ENCODE assay signal across 7 mouse cellular contexts in the genomic region with DNA sequence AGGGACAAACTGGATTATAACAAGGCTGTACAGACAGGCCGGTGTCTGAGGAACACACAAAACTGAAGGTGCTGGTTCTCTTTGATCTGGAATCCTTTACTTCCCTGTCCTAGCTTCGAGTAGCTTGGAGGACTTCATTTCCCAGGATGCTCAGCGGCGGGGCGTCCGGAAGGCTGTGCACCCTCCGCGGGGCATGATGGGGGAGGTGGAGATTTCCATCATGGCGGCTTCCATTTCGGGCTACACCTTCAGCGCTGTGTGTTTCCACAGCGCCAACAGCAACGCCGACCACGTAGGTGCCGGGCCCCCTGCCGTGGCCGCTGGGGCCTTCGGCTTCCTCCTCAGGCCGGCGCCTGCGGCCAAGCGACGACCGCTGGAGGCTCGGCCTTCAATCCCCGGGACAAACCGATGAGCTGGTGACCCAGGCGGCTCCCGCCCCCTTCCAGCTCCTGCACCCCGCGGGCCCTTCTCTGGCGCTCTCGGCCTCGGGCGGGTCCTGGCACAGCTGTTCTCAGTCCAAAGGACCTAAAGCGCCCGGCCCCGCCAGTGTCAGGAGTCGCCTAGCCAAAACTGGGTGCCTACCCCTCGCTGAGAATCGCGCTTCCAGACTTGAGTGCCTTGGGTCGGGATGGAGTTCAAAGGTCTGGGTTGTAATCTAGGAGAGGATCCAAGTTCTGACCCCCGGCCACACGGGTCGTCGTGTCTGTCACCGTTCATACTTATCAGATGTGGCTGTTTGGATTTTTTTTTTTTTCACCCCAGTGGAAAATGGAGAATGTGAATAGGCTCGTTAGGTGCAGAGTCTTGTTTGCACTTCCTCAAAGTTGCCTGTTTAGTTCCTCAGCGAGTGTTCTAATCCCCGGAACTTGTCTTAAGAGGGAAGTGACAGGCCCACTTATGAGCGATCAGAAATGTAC. TPM values are rescaled to one million over a fixed set of nuclear protein-coding genes. Genes with fewer than 3 reads are reported as not detected.
DNase-seq lines count a peak whose midpoint lies in the region; ATAC-seq lines count a peak whose summit lies in the region.

Gene Abraxas2 (plus strand): TSS at position 184 of the 917 bp plus-strand sequence.

- H3K4me3 ChIP-seq in intestine, embryonic 16.5 days (ENCODE audit: low read length) = peak within 1 kb of the TSS; percentile 93
- H3K4me3 ChIP-seq in midbrain, embryonic 11.5 days (ENCODE audit: low read depth, low read length) = peak within 1 kb of the TSS; percentile 96

- WGBS in intestine, embryonic 16.5 days = under 1% methylated on average over 53 of the region's 53 CpGs
- under 1% methylated on average over 53 of the region's 53 CpGs for WGBS in midbrain, embryonic 11.5 days

- peaks cover 6% of the 10 kb centered on the region for H3K4me1 ChIP-seq in intestine, embryonic 16.5 days (ENCODE audit: control insufficient read depth, insufficient read depth, low read length)
- H3K4me1 ChIP-seq in midbrain, embryonic 11.5 days (ENCODE audit: control insufficient read depth, insufficient read depth, low read length) = peaks cover 7% of the 10 kb centered on the region

- H3K27ac ChIP-seq in intestine, embryonic 16.5 days (ENCODE audit: low read length) = peak within 1 kb of the TSS; percentile 91
- H3K27ac ChIP-seq in midbrain, embryonic 11.5 days (ENCODE audit: low read depth, low read length) = peak within 1 kb of the TSS; percentile 51

- no peaks in the 10 kb centered on the region for H3K27me3 ChIP-seq in intestine, embryonic 16.5 days (replicated peaks; ENCODE audit: control insufficient read depth, insufficient read depth, low read length)
- no peaks in the 10 kb centered on the region for H3K27me3 ChIP-seq in midbrain, embryonic 11.5 days (ENCODE audit: control insufficient read depth, insufficient read depth, low read length)

- peak; percentile 97 for ATAC-seq in intestine, embryonic 16.5 days
- ATAC-seq in midbrain, embryonic 11.5 days (ENCODE audit: low FRiP score) = peak; percentile 96

- H3K36me3 ChIP-seq in intestine, embryonic 16.5 days (ENCODE audit: control insufficient read depth, insufficient read depth, low read length) = no peaks in the 10 kb centered on the region
- no peaks in the 10 kb centered on the region for H3K36me3 ChIP-seq in midbrain, embryonic 11.5 days (ENCODE audit: control insufficient read depth, insufficient read depth, low read length)

- intact Hi-C loops in left cerebral cortex, postnatal 36 days (cut with DNase I) = no loop called here

- peak; percentile 87 for DNase-seq in adrenal gland, adult 8-10 months
- peak; percentile 88 for DNase-seq in embryo, embryonic 9.5 days (ENCODE audit: extremely low spot score)
- DNase-seq in gastrocnemius, postnatal 4 days (ENCODE audit: low spot score in 2 of 2) = peak; percentile 73 to 88
- peak; percentile 92 to 93 for DNase-seq in left cerebral cortex, postnatal 36 days (ENCODE audit: low spot score in 2 of 2)
- DNase-seq in midbrain, embryonic 11.5 days (ENCODE audit: low spot score, missing footprints) = peak; percentile 98
- peak; percentile 72 for DNase-seq in skeletal muscle tissue, adult 2 months (ENCODE audit: low read depth, low spot score)

- H3K9me3 ChIP-seq in intestine, embryonic 16.5 days (ENCODE audit: control insufficient read depth, low read length) = no peaks in the 10 kb centered on the region
- no peaks in the 10 kb centered on the region for H3K9me3 ChIP-seq in midbrain, embryonic 11.5 days (ENCODE audit: control insufficient read depth, low read length)

- H3K4me2 ChIP-seq in intestine, embryonic 16.5 days (ENCODE audit: low read depth, low read length) = peak within 1 kb of the TSS; percentile 74
- peak within 1 kb of the TSS; percentile 75 for H3K4me2 ChIP-seq in midbrain, embryonic 11.5 days

- peak within 1 kb of the TSS; percentile 93 for H3K9ac ChIP-seq in intestine, embryonic 16.5 days (ENCODE audit: low read depth, low read length)
- peak within 1 kb of the TSS; percentile 88 for H3K9ac ChIP-seq in midbrain, embryonic 11.5 days (ENCODE audit: low read length)

RNA-seq across cellular contexts. Expression of gene Abraxas2, which starts in this region (rescaled TPM):
- 10 to 100 TPM; 30.5 to 39.6 (median 34.8) TPM for total RNA-seq in adrenal gland, adult 8-10 months (2022)
- total RNA-seq in gastrocnemius, postnatal 4 days (2021) = 10 to 100 TPM; 33.1 to 37.7 TPM
- polyA plus RNA-seq in intestine, embryonic 16.5 days (2015; fragmentation: Nextera tagmentation; extraction: Ambion mirVana) = 31.7 and 32.4 TPM in 2 replicates
- 10 to 100 TPM; 29.0 to 29.2 TPM for total RNA-seq in left cerebral cortex, postnatal 36 days (2021)
- polyA plus RNA-seq in midbrain, embryonic 11.5 days (2014; fragmentation: Nextera tagmentation; extraction: Ambion mirVana) = 38.7 and 41.8 TPM in 2 replicates

Comparison
In these comparisons a context has a peak if more than half of its experiments do, and no peak if none do; other contexts are left out.
1. Peak in every context shown above with its lines: DNase-seq, ATAC-seq, H3K4me3 ChIP-seq and H3K27ac ChIP-seq.